In the genomic region with DNA sequence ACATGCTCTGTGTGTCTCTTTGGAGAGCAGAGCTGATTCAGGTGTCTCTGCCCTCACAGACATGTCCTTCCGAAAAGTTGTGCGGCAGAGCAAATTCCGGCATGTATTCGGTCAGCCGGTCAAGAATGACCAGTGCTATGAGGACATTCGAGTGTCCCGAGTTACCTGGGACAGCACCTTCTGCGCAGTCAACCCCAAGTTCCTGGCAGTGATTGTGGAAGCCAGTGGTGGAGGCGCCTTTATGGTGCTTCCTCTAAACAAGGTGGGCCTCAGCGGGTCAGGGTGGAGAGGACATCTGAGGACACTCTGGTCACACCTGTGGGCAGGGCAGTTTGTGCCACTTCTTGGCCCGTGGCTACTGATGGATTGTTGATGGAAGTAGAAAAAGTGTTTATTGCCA, we compare ENCODE assay signal across 9 mouse cellular contexts. TPM values are rescaled to one million over a fixed set of nuclear protein-coding genes. Genes with fewer than 3 reads are reported as not detected.
DNase-seq lines count a peak whose midpoint lies in the region; ATAC-seq and TF ChIP-seq lines count a peak whose summit lies in the region.
"Had no signal": no experiment of that assay in that cellular context is flagged by ENCODE, and none has a peak within 500 bp of the region (broad histone marks: within the 10 kb centered on the region; RNA-seq: fewer than 3 reads in every experiment).

No protein-coding gene starts in this region.

- ATAC-seq in forebrain, embryonic 14.5 days: no peak
- ATAC-seq in liver, embryonic 12.5 days: no peak

- H3K79me2 ChIP-seq in C2C12 (ENCODE audit: control insufficient read depth, insufficient read depth): peaks cover 28% of the 10 kb centered on the region

- H3K27ac ChIP-seq in forebrain, embryonic 14.5 days (ENCODE audit: low read depth, low read length): no peak overlapping the region
- H3K27ac ChIP-seq in liver, embryonic 12.5 days: peak overlapping the region; percentile 85

- TF ChIP-seq CTCF in C2C12 (IDR thresholded peaks at IDR 0.05; ENCODE audit: control insufficient read depth, insufficient read depth, insufficient read length): no peak

- H3ac ChIP-seq in C2C12 (ENCODE audit: control insufficient read depth, insufficient read length, low read depth): peak overlapping the region; percentile 97

- no peaks in the 10 kb centered on the region for H3K9me3 ChIP-seq in forebrain, embryonic 14.5 days (replicated peaks; ENCODE audit: control insufficient read depth, low read length)
- H3K9me3 ChIP-seq in liver, embryonic 12.5 days (replicated peaks): no peaks in the 10 kb centered on the region

- peak overlapping the region; percentile 74 for H3K9ac ChIP-seq in forebrain, embryonic 14.5 days (ENCODE audit: low read length)
- H3K9ac ChIP-seq in liver, embryonic 12.5 days: peak overlapping the region; percentile 88

- peak overlapping the region; percentile 79 for H3K4me2 ChIP-seq in forebrain, embryonic 14.5 days (ENCODE audit: low read length)
- peak overlapping the region; percentile 86 for H3K4me2 ChIP-seq in liver, embryonic 12.5 days

- peaks cover 27% of the 10 kb centered on the region for H3K36me3 ChIP-seq in C2C12 (ENCODE audit: control insufficient read depth, insufficient read depth)
- peaks cover 32% of the 10 kb centered on the region for H3K36me3 ChIP-seq in forebrain, embryonic 14.5 days (ENCODE audit: control insufficient read depth, insufficient read depth, low read length)
- peaks cover 42% of the 10 kb centered on the region for H3K36me3 ChIP-seq in liver, embryonic 12.5 days

- peak overlapping the region; percentile 74 for H3K4me3 ChIP-seq in C2C12 (ENCODE audit: insufficient read depth, poor library complexity, severe bottlenecking)
- H3K4me3 ChIP-seq in forebrain, embryonic 14.5 days (ENCODE audit: low read depth, low read length): peak overlapping the region; percentile 57
- peak overlapping the region; percentile 83 for H3K4me3 ChIP-seq in liver, embryonic 12.5 days

- peaks cover 10% of the 10 kb centered on the region for H3K4me1 ChIP-seq in forebrain, embryonic 14.5 days (ENCODE audit: control insufficient read depth, insufficient read depth, low read length)
- peaks cover 42% of the 10 kb centered on the region for H3K4me1 ChIP-seq in liver, embryonic 12.5 days

- 93% methylated on average over 11 of the region's 11 CpGs for WGBS in forebrain, embryonic 14.5 days
- WGBS in liver, embryonic 12.5 days (ENCODE audit: insufficient replicate concordance): 70% methylated on average over 11 of the region's 11 CpGs

- H3K27me3 ChIP-seq in C2C12 (ENCODE audit: control insufficient read depth, insufficient read depth, insufficient read length): no peaks in the 10 kb centered on the region
- H3K27me3 ChIP-seq in forebrain, embryonic 14.5 days (replicated peaks; ENCODE audit: control insufficient read depth, insufficient read depth, low read length): no peaks in the 10 kb centered on the region
- no peaks in the 10 kb centered on the region for H3K27me3 ChIP-seq in liver, embryonic 12.5 days (replicated peaks)

- peak; percentile 95 for DNase-seq in heart, adult 11 months
- no peak for DNase-seq in heart, adult 8-10 months (ENCODE audit: low spot score)
- DNase-seq in forebrain, embryonic 14.5 days (ENCODE audit: low spot score): no peak
- DNase-seq in adrenal gland, adult (ENCODE audit: inconsistent age in 2 of 2, low spot score in 1 of 2): no peak
- no peak for DNase-seq in layer of hippocampus, postnatal 36 days
- DNase-seq in urinary bladder, adult 2 months (ENCODE audit: low spot score): no peak

- peaks cover 15% of the 10 kb centered on the region for H3K79me3 ChIP-seq in C2C12 (ENCODE audit: low read depth)

TF ChIP-seq in C2C12, 6 proteins besides CTCF, POLR2A, EP300 and RAD21:
- TF ChIP-seq MAX (IDR thresholded peaks at IDR 0.05) (no peak), MYOG (IDR thresholded peaks at IDR 0.05; ENCODE audit: control insufficient read depth, extremely low read depth, insufficient read length) (no peak), CEBPB (IDR thresholded peaks at IDR 0.05; ENCODE audit: low read depth) (no peak), USF1 (IDR thresholded peaks at IDR 0.05; ENCODE audit: low read depth) (no peak)

RNA-seq across cellular contexts. Expression of gene Coro1b, which starts 0.9 kb away (rescaled TPM):
- total RNA-seq in heart, adult 8-10 months (2022): 10 to 100 TPM; 34.9 to 55.9 (median 42.8) TPM
- polyA plus RNA-seq in C2C12 (2012; fragmentation: generic; extraction: Trizol): 257 TPM
- 134 and 154 TPM in 2 replicates for polyA plus RNA-seq in forebrain, embryonic 14.5 days (2014; fragmentation: Nextera tagmentation; extraction: Ambion mirVana)
- 86.5 and 86.9 TPM in 2 replicates for polyA plus RNA-seq in liver, embryonic 12.5 days (2016; fragmentation: Nextera tagmentation; extraction: Ambion mirVana)
- 10 to 100 TPM; 83.8 to 90.0 TPM for total RNA-seq in layer of hippocampus, postnatal 36 days (2021)
- polyA plus RNA-seq in urinary bladder, adult 2 months (2012; rRNA removed): 243 and 277 TPM in 2 replicates

RNA-seq across cellular contexts. Expression of gene Ptprcap, which starts 4.1 kb away (rescaled TPM):
- total RNA-seq in heart, adult 8-10 months (2022): 1 to 10 TPM in 3 of 4 experiments, under 1 TPM in 1; 0.73 to 2.4 (median 1.3) TPM
- 5.8 TPM for polyA plus RNA-seq in C2C12 (2012; fragmentation: generic; extraction: Trizol)
- 0.24 TPM in 1 of 2 replicates, not detected in the other for polyA plus RNA-seq in forebrain, embryonic 14.5 days (2014; fragmentation: Nextera tagmentation; extraction: Ambion mirVana)
- 24.3 and 26.2 TPM in 2 replicates for polyA plus RNA-seq in liver, embryonic 12.5 days (2016; fragmentation: Nextera tagmentation; extraction: Ambion mirVana)
- 1 to 10 TPM; 1.6 to 3.8 TPM for total RNA-seq in layer of hippocampus, postnatal 36 days (2021)
- polyA plus RNA-seq in urinary bladder, adult 2 months (2012; rRNA removed): 4.2 and 4.4 TPM in 2 replicates

RNA-seq across cellular contexts. Expression of gene Cabp4, which starts 5.5 kb away (rescaled TPM):
- not detected for total RNA-seq in heart, adult 8-10 months (2022)
- 0.04 TPM for polyA plus RNA-seq in C2C12 (2012; fragmentation: generic; extraction: Trizol)
- polyA plus RNA-seq in forebrain, embryonic 14.5 days (2014; fragmentation: Nextera tagmentation; extraction: Ambion mirVana): 0.08 and 0.12 TPM in 2 replicates
- 0.06 and 0.07 TPM in 2 replicates for polyA plus RNA-seq in liver, embryonic 12.5 days (2016; fragmentation: Nextera tagmentation; extraction: Ambion mirVana)
- total RNA-seq in layer of hippocampus, postnatal 36 days (2021): under 1 TPM; 0.17 to 0.28 TPM
- 0.30 and 0.31 TPM in 2 replicates for polyA plus RNA-seq in urinary bladder, adult 2 months (2012; rRNA removed)
- total RNA-seq: common myeloid progenitor, adult 5-6 weeks had no signal

RNA-seq across cellular contexts. Expression of gene Gpr152, which starts 9.7 kb away (rescaled TPM):
- not detected for total RNA-seq in heart, adult 8-10 months (2022)
- polyA plus RNA-seq in C2C12 (2012; fragmentation: generic; extraction: Trizol): not detected
- not detected in 2 replicates for polyA plus RNA-seq in forebrain, embryonic 14.5 days (2014; fragmentation: Nextera tagmentation; extraction: Ambion mirVana)
- polyA plus RNA-seq in liver, embryonic 12.5 days (2016; fragmentation: Nextera tagmentation; extraction: Ambion mirVana): not detected in 2 replicates
- total RNA-seq in layer of hippocampus, postnatal 36 days (2021): under 1 TPM; 0.10 TPM
- 0.04 and 0.10 TPM in 2 replicates for polyA plus RNA-seq in urinary bladder, adult 2 months (2012; rRNA removed)
- total RNA-seq: common myeloid progenitor, adult 5-6 weeks had no signal

RNA-seq across cellular contexts. Expression of gene Rps6kb2, which starts 13.9 kb away (rescaled TPM):
- total RNA-seq in heart, adult 8-10 months (2022): 10 to 100 TPM; 15.6 to 17.9 (median 17.0) TPM
- polyA plus RNA-seq in C2C12 (2012; fragmentation: generic; extraction: Trizol): 19.7 TPM
- 32.3 and 35.5 TPM in 2 replicates for polyA plus RNA-seq in forebrain, embryonic 14.5 days (2014; fragmentation: Nextera tagmentation; extraction: Ambion mirVana)
- polyA plus RNA-seq in liver, embryonic 12.5 days (2016; fragmentation: Nextera tagmentation; extraction: Ambion mirVana): 39.1 and 39.4 TPM in 2 replicates
- 10 to 100 TPM; 34.5 to 45.1 TPM for total RNA-seq in layer of hippocampus, postnatal 36 days (2021)
- 42.6 and 51.9 TPM in 2 replicates for polyA plus RNA-seq in urinary bladder, adult 2 months (2012; rRNA removed)
